9 mouse cellular contexts compared by ENCODE assay signal in the genomic region with DNA sequence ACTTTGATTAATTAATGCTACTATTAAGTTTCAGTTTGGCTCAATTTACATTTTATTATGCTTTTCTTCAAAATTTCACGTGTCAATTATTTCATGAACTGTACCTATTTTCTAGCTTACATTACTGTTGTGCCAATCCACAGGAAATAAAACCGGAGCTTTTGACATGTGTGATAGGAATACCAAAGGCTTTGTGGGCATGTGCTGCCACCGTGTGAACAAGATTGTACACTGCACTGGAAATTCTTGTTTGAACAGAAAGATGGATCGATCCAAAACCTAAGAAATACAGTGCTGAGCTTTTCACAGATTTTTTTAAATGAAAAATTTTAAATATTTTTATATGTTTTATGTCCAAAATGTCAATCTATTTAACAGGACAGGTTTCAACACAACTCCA.
DNase-seq lines count a peak whose midpoint lies in the region; ATAC-seq and TF ChIP-seq lines count a peak whose summit lies in the region.
"Had no signal": no experiment of that assay in that cellular context is flagged by ENCODE, and none has a peak within 500 bp of the region (broad histone marks: within the 10 kb centered on the region; RNA-seq: fewer than 3 reads in every experiment).

No protein-coding gene starts in this region.

- no peak overlapping the region for H3K4me2 ChIP-seq in kidney, embryonic 16.5 days (replicated peaks; ENCODE audit: low read depth, low read length)
- H3K4me2 ChIP-seq in midbrain, postnatal 0 days (ENCODE audit: low read depth, low read length, poor library complexity, severe bottlenecking): no peak overlapping the region

- no peaks in the 10 kb centered on the region for H3K9me3 ChIP-seq in kidney, embryonic 16.5 days (ENCODE audit: low read length)
- H3K9me3 ChIP-seq in midbrain, postnatal 0 days (ENCODE audit: low read length): no peaks in the 10 kb centered on the region

- H3K27me3 ChIP-seq in kidney, embryonic 16.5 days (ENCODE audit: insufficient read depth, low read length): no peaks in the 10 kb centered on the region
- H3K27me3 ChIP-seq in midbrain, postnatal 0 days (ENCODE audit: insufficient read depth, low read length): no peaks in the 10 kb centered on the region

- H3K9ac ChIP-seq in kidney, embryonic 16.5 days (replicated peaks; ENCODE audit: low read length): no peak overlapping the region
- no peak overlapping the region for H3K9ac ChIP-seq in midbrain, postnatal 0 days (replicated peaks; ENCODE audit: low read length, poor library complexity, severe bottlenecking)

- H3K4me3 ChIP-seq in kidney, embryonic 16.5 days (ENCODE audit: low read length): no peak overlapping the region
- no peak overlapping the region for H3K4me3 ChIP-seq in midbrain, postnatal 0 days (ENCODE audit: low read depth, low read length)
- H3K4me3 ChIP-seq: myocyte had no signal

- no peaks in the 10 kb centered on the region for H3K36me3 ChIP-seq in kidney, embryonic 16.5 days (ENCODE audit: insufficient read depth, low read length)
- H3K36me3 ChIP-seq in midbrain, postnatal 0 days (ENCODE audit: insufficient read depth, low read length): no peaks in the 10 kb centered on the region

- no peak overlapping the region for H3K27ac ChIP-seq in kidney, embryonic 16.5 days (ENCODE audit: low read length)
- H3K27ac ChIP-seq in midbrain, postnatal 0 days (ENCODE audit: low read depth, low read length): no peak overlapping the region

- peak; percentile 49 to 65 for DNase-seq in left cerebral cortex, adult 18-20 months (ENCODE audit: low spot score in 2 of 2)
- DNase-seq in left cerebral cortex, postnatal 36 days (ENCODE audit: low spot score in 2 of 2): no peak
- peak; percentile 23 for DNase-seq in ZHBTc4 (ENCODE audit: low read depth, low spot score)
- peak; percentile 21 for DNase-seq in embryo, embryonic 9.5 days (ENCODE audit: extremely low spot score)
- DNase-seq in midbrain, postnatal 0 days (ENCODE audit: low spot score): peak; percentile 82
- DNase-seq in c-Kit-positive CD71-positive TER-119-positive erythroid progenitor cells, embryonic 14.5 days (ENCODE audit: low spot score): no peak

- TF ChIP-seq CTCF in midbrain, postnatal 0 days (IDR thresholded peaks at IDR 0.05): peak; percentile 87

- intact Hi-C loops in left cerebral cortex, postnatal 36 days (cut with DNase I): loop anchor here (1.0 kb wide), 1 partner anchor 99 kb away; no protein-coding TSS in a partner anchor

- 22% methylated on average over 4 of the region's 4 CpGs for WGBS in kidney, embryonic 16.5 days
- WGBS in midbrain, postnatal 0 days: 9% methylated on average over 4 of the region's 4 CpGs

- peak; percentile 46; the same call in 1 of the 2 replicates for ATAC-seq in kidney, embryonic 16.5 days (ENCODE audit: low FRiP score, low TSS enrichment)
- ATAC-seq in midbrain, postnatal 0 days (ENCODE audit: low FRiP score): no peak
- ATAC-seq in inflammation-experienced regulatory T-cells, adult 6 months: no peak

- no peaks in the 10 kb centered on the region; the same call in 1 of the 2 replicates for H3K4me1 ChIP-seq in kidney, embryonic 16.5 days (ENCODE audit: insufficient read depth, low read length)
- no peaks in the 10 kb centered on the region for H3K4me1 ChIP-seq in midbrain, postnatal 0 days (ENCODE audit: insufficient read depth, low read length)

Comparison
In these comparisons a context has a peak if more than half of its experiments do, and no peak if none do; other contexts are left out.
1. DNase-seq: peak in left cerebral cortex, adult 18-20 months (2 of 2), ZHBTc4 (single experiment), embryo, embryonic 9.5 days (single experiment) and midbrain, postnatal 0 days (single experiment); none in left cerebral cortex, postnatal 36 days (0 of 2) and c-Kit-positive CD71-positive TER-119-positive erythroid progenitor cells, embryonic 14.5 days (single experiment).